Mouse (Mus musculus): ENCODE measurements around the gene Xpr1. TPM values are rescaled to one million over a fixed set of nuclear protein-coding genes. Genes with fewer than 3 reads are reported as not detected.

The Xpr1 gene
- polyA plus RNA-seq, 1 experiment from 2014 or later = 8.0 TPM

GRCm38 (mm10) chr1:155370075-155370658, 47.0 kb downstream of the Xpr1 start:
- Histone ChIP-seq H3K4me1 (replicated peaks; ENCODE audit: control insufficient read depth, insufficient read depth, low read length) (peaks cover 5% of the 10 kb centered on the region; the same call in 1 of the 2 replicates), H3K4me2 (no peak overlapping the region), H3K9ac (ENCODE audit: low read depth, low read length) (no peak overlapping the region), H3K4me3 (ENCODE audit: low read depth, low read length) (no peak overlapping the region), H3K27ac (ENCODE audit: low read depth, low read length) (no peak overlapping the region), H3K9me3 (ENCODE audit: control insufficient read depth, low read length) (no peaks in the 10 kb centered on the region), H3K27me3 (replicated peaks; ENCODE audit: control insufficient read depth, insufficient read depth, low read length) (no peaks in the 10 kb centered on the region), H3K36me3 (ENCODE audit: control insufficient read depth, insufficient read depth, low read length) (no peaks in the 10 kb centered on the region)
- no peak for DNase-seq (ENCODE audit: low spot score)
- ATAC-seq (replicated peaks; ENCODE audit: low FRiP score) = no peak
- 59% methylated on average over 2 of the region's 2 CpGs for WGBS

- Histone ChIP-seq H3K4me1 (replicated peaks; ENCODE audit: control insufficient read depth, insufficient read depth, low read length) (peaks cover 5% of the 10 kb centered on the region; the same call in 1 of the 2 replicates), H3K9ac (ENCODE audit: low read depth, low read length) (no peak overlapping the region), H3K27ac (ENCODE audit: low read depth, low read length) (no peak overlapping the region), H3K27me3 (replicated peaks; ENCODE audit: control insufficient read depth, insufficient read depth, low read length) (no peaks in the 10 kb centered on the region), H3K4me2 (no peak overlapping the region), H3K4me3 (ENCODE audit: low read depth, low read length) (no peak overlapping the region), H3K36me3 (ENCODE audit: control insufficient read depth, insufficient read depth, low read length) (no peaks in the 10 kb centered on the region), H3K9me3 (ENCODE audit: control insufficient read depth, low read length) (no peaks in the 10 kb centered on the region)
- WGBS = 87% methylated on average over 4 of the region's 4 CpGs
- ATAC-seq (replicated peaks; ENCODE audit: low FRiP score) (no peak), DNase-seq (ENCODE audit: low spot score) (no peak)
Measured at GRCm38 (mm10) chr1:155366366-155366765, 50.8 kb downstream of the Xpr1 start.

GRCm38 (mm10) chr1:155361502-155362126, 55.6 kb downstream of the Xpr1 start:
- Histone ChIP-seq H3K9ac (ENCODE audit: low read depth, low read length) (no peak overlapping the region), H3K9me3 (ENCODE audit: control insufficient read depth, low read length) (no peaks in the 10 kb centered on the region), H3K36me3 (ENCODE audit: control insufficient read depth, insufficient read depth, low read length) (no peaks in the 10 kb centered on the region), H3K27me3 (replicated peaks; ENCODE audit: control insufficient read depth, insufficient read depth, low read length) (no peaks in the 10 kb centered on the region), H3K4me3 (ENCODE audit: low read depth, low read length) (no peak overlapping the region), H3K27ac (ENCODE audit: low read depth, low read length) (no peak overlapping the region), H3K4me1 (replicated peaks; ENCODE audit: control insufficient read depth, insufficient read depth, low read length) (peaks cover 7% of the 10 kb centered on the region), H3K4me2 (no peak overlapping the region)
- ATAC-seq (replicated peaks; ENCODE audit: low FRiP score) = no peak; the same call in 1 of the 2 replicates
- no peak for DNase-seq (ENCODE audit: low spot score)
- WGBS = 63% methylated on average over 4 of the region's 4 CpGs

GRCm38 (mm10) chr1:155353096-155353495, 64.1 kb downstream of the Xpr1 start:
- 74% methylated on average over 4 of the region's 4 CpGs for WGBS
- no peaks in the 10 kb centered on the region for H3K36me3 ChIP-seq (ENCODE audit: control insufficient read depth, insufficient read depth, low read length)
- DNase-seq (ENCODE audit: low spot score) (no peak), ATAC-seq (replicated peaks; ENCODE audit: low FRiP score) (no peak)
- no peaks in the 10 kb centered on the region for H3K9me3 ChIP-seq (ENCODE audit: control insufficient read depth, low read length)
- H3K4me1 ChIP-seq (replicated peaks; ENCODE audit: control insufficient read depth, insufficient read depth, low read length) = peaks cover 31% of the 10 kb centered on the region
- no peak overlapping the region for H3K27ac ChIP-seq (ENCODE audit: low read depth, low read length)
- no peaks in the 10 kb centered on the region for H3K27me3 ChIP-seq (replicated peaks; ENCODE audit: control insufficient read depth, insufficient read depth, low read length)
- no peak overlapping the region for H3K4me3 ChIP-seq (ENCODE audit: low read depth, low read length)
- H3K9ac ChIP-seq (ENCODE audit: low read depth, low read length) = no peak overlapping the region
- no peak overlapping the region for H3K4me2 ChIP-seq

- Histone ChIP-seq H3K4me3 (ENCODE audit: low read depth, low read length) (no peak overlapping the region), H3K9me3 (ENCODE audit: control insufficient read depth, low read length) (no peaks in the 10 kb centered on the region), H3K4me1 (replicated peaks; ENCODE audit: control insufficient read depth, insufficient read depth, low read length) (peaks cover 35% of the 10 kb centered on the region), H3K36me3 (ENCODE audit: control insufficient read depth, insufficient read depth, low read length) (no peaks in the 10 kb centered on the region), H3K27ac (ENCODE audit: low read depth, low read length) (peak overlapping the region; percentile 73), H3K4me2 (peak overlapping the region; percentile 32), H3K9ac (ENCODE audit: low read depth, low read length) (no peak overlapping the region), H3K27me3 (replicated peaks; ENCODE audit: control insufficient read depth, insufficient read depth, low read length) (no peaks in the 10 kb centered on the region)
- peak; percentile 70 for DNase-seq (ENCODE audit: low spot score)
- peak; percentile 98 for ATAC-seq (replicated peaks; ENCODE audit: low FRiP score)
- WGBS = 39% methylated on average over 4 of the region's 4 CpGs
Measured at GRCm38 (mm10) chr1:155351527-155351926, 65.7 kb downstream of the Xpr1 start.

- no peak overlapping the region for H3K4me3 ChIP-seq (ENCODE audit: low read depth, low read length)
- no peaks in the 10 kb centered on the region for H3K27me3 ChIP-seq (replicated peaks; ENCODE audit: control insufficient read depth, insufficient read depth, low read length)
- H3K9ac ChIP-seq (ENCODE audit: low read depth, low read length) = no peak overlapping the region
- H3K9me3 ChIP-seq (ENCODE audit: control insufficient read depth, low read length) = no peaks in the 10 kb centered on the region
- 84% methylated on average over 3 of the region's 3 CpGs for whole genome bisulfite sequencing
- H3K36me3 ChIP-seq (ENCODE audit: control insufficient read depth, insufficient read depth, low read length) = no peaks in the 10 kb centered on the region
- H3K4me2 ChIP-seq = no peak overlapping the region
- DNase-seq (ENCODE audit: low spot score) (no peak), ATAC-seq (replicated peaks; ENCODE audit: low FRiP score) (no peak)
- no peak overlapping the region for H3K27ac ChIP-seq (ENCODE audit: low read depth, low read length)
- peaks cover 29% of the 10 kb centered on the region for H3K4me1 ChIP-seq (replicated peaks; ENCODE audit: control insufficient read depth, insufficient read depth, low read length)
Measured at GRCm38 (mm10) chr1:155348491-155348890, 68.7 kb downstream of the Xpr1 start.

GRCm38 (mm10) chr1:155347339-155347738, 69.9 kb downstream of the Xpr1 start:
- Histone ChIP-seq H3K4me1 (replicated peaks; ENCODE audit: control insufficient read depth, insufficient read depth, low read length) (peaks cover 24% of the 10 kb centered on the region), H3K4me2 (peak overlapping the region; percentile 34), H3K4me3 (ENCODE audit: low read depth, low read length) (no peak overlapping the region), H3K27me3 (replicated peaks; ENCODE audit: control insufficient read depth, insufficient read depth, low read length) (no peaks in the 10 kb centered on the region), H3K9me3 (ENCODE audit: control insufficient read depth, low read length) (no peaks in the 10 kb centered on the region), H3K27ac (ENCODE audit: low read depth, low read length) (no peak overlapping the region), H3K36me3 (ENCODE audit: control insufficient read depth, insufficient read depth, low read length) (no peaks in the 10 kb centered on the region), H3K9ac (ENCODE audit: low read depth, low read length) (no peak overlapping the region)
- no peak for DNase-seq (ENCODE audit: low spot score)
- WGBS = 59% methylated on average over 4 of the region's 4 CpGs
- ATAC-seq (replicated peaks; ENCODE audit: low FRiP score) = no peak; the same call in 1 of the 2 replicates

- no peak for DNase-seq (ENCODE audit: low spot score)
- ATAC-seq (replicated peaks; ENCODE audit: low FRiP score) = no peak
- no peak overlapping the region for H3K9ac ChIP-seq (ENCODE audit: low read depth, low read length)
Measured at GRCm38 (mm10) chr1:155344019-155344418, 73.2 kb downstream of the Xpr1 start.

GRCm38 (mm10) chr1:155339622-155340021, 77.6 kb downstream of the Xpr1 start:
- Histone ChIP-seq H3K4me1 (replicated peaks; ENCODE audit: control insufficient read depth, insufficient read depth, low read length) (peaks cover 8% of the 10 kb centered on the region), H3K9ac (ENCODE audit: low read depth, low read length) (no peak overlapping the region), H3K27ac (ENCODE audit: low read depth, low read length) (no peak overlapping the region), H3K36me3 (ENCODE audit: control insufficient read depth, insufficient read depth, low read length) (no peaks in the 10 kb centered on the region), H3K9me3 (ENCODE audit: control insufficient read depth, low read length) (no peaks in the 10 kb centered on the region), H3K4me2 (no peak overlapping the region), H3K27me3 (replicated peaks; ENCODE audit: control insufficient read depth, insufficient read depth, low read length) (no peaks in the 10 kb centered on the region), H3K4me3 (ENCODE audit: low read depth, low read length) (no peak overlapping the region)
- ATAC-seq (replicated peaks; ENCODE audit: low FRiP score) = no peak
- WGBS = 89% methylated on average over 2 of the region's 2 CpGs
- DNase-seq (ENCODE audit: low spot score) = no peak

More at GRCm38 (mm10) chr1:155344019-155344418, 73.2 kb downstream of the Xpr1 start:
- no peaks in the 10 kb centered on the region for H3K36me3 ChIP-seq (ENCODE audit: control insufficient read depth, insufficient read depth, low read length)
- WGBS = 85% methylated on average over 2 of the region's 2 CpGs
- H3K9me3 ChIP-seq (ENCODE audit: control insufficient read depth, low read length) = no peaks in the 10 kb centered on the region
- no peaks in the 10 kb centered on the region for H3K27me3 ChIP-seq (replicated peaks; ENCODE audit: control insufficient read depth, insufficient read depth, low read length)
- H3K4me2 ChIP-seq = no peak overlapping the region
- no peak overlapping the region for H3K27ac ChIP-seq (ENCODE audit: low read depth, low read length)
- no peak overlapping the region for H3K4me3 ChIP-seq (ENCODE audit: low read depth, low read length)
- H3K4me1 ChIP-seq (replicated peaks; ENCODE audit: control insufficient read depth, insufficient read depth, low read length) = peaks cover 10% of the 10 kb centered on the region
